Mouse (Mus musculus) heart, postnatal 0 days (tissue): ENCODE data around the gene Dtd2. TPM values are rescaled to one million over a fixed set of nuclear protein-coding genes. Genes with fewer than 3 reads are reported as not detected.

Experiments
- ATAC-seq: fragments of 200-750 bp; cut with Nextera tagmentation; 2 replicates; pipeline ENCODE4 v1.8.0; 2017; ENCODE audit warnings: low read depth, moderate number of reproducible peaks, moderate library complexity; ENCODE audit not compliant: insufficient read depth
- DNase-seq: peaks from one replicate; pipeline ENCODE4 v3.0.0-alpha.2; 2016; ENCODE audit warnings: low spot score
- H3K27ac ChIP-seq: fragments of 300-500 bp; sonication (generic); 2 replicates; pipeline ENCODE4 v1.5.1; 2014; ENCODE audit warnings: low read depth, mild to moderate bottlenecking
- H3K27me3 ChIP-seq: fragments of 300-500 bp; sonication (generic); 2 replicates; pipeline ENCODE4 v1.6.1; 2014; ENCODE audit warnings: low read length, mixed read lengths; ENCODE audit not compliant: control insufficient read depth, insufficient read depth
- H3K36me3 ChIP-seq: fragments of 300-500 bp; sonication (generic); replicated peaks from 2 replicates; pipeline ENCODE4 v1.6.1; 2014; ENCODE audit warnings: low read length, mixed read lengths; ENCODE audit not compliant: control insufficient read depth, insufficient read depth
- H3K4me1 ChIP-seq: fragments of 300-500 bp; sonication (generic); 2 replicates; pipeline ENCODE4 v1.6.1; 2014; ENCODE audit warnings: antibody characterized with exemption; ENCODE audit not compliant: control insufficient read depth, insufficient read depth
- H3K4me2 ChIP-seq: fragments of 300-500 bp; sonication (generic); 2 replicates; pipeline ENCODE4 v1.6.1; 2014; ENCODE audit warnings: low read depth, mild to moderate bottlenecking, low read length, moderate library complexity
- H3K4me3 ChIP-seq: fragments of 300-500 bp; sonication (generic); 2 replicates; pipeline ENCODE4 v1.5.1; 2014; ENCODE audit warnings: low read depth, low read length
- H3K9ac ChIP-seq: fragments of 300-500 bp; sonication (generic); replicated peaks from 2 replicates; pipeline ENCODE4 v1.6.1; 2014; ENCODE audit warnings: low read depth, low read length, mixed read lengths
- H3K9me3 ChIP-seq: fragments of 300-500 bp; sonication (generic); replicated peaks from 2 replicates; pipeline ENCODE4 v1.6.1; 2016; ENCODE audit warnings: low read length; ENCODE audit not compliant: control insufficient read depth
- CTCF ChIP-seq: IDR thresholded peaks from 2 replicates; pipeline ENCODE4 v1.5.1; 2016; ENCODE audit warnings: antibody characterized with exemption, control low read depth, low read depth
- EP300 ChIP-seq: IDR thresholded peaks from 2 replicates; pipeline ENCODE4 v1.6.1; 2016; ENCODE audit warnings: antibody characterized with exemption, low read depth
- WGBS: fragments of 180-500 bp; shearing (Covaris S2); extraction: QIAGEN DNeasy Blood & Tissue Kit; methylation state at CpG from one replicate; pipeline ENCODE4 v1.1.7; 2014; 5-methylcytosine and 5-hydroxymethylcytosine counted together
- polyA plus RNA-seq: library from polyadenylated mRNA; unstranded; fragments of >200 nt; fragmentation: Nextera tagmentation; extraction: Ambion mirVana; gene quantifications from 2 replicates; pipeline ENCODE4 v1.2.1, GENCODE M21; 2015
- total RNA-seq: library from RNA; depleted of rRNA; stranded (reverse); fragments of >200 nt; gene quantifications from 2 replicates; pipeline ENCODE4 v1.2.3, GENCODE M21; 2014; ENCODE audit warnings: low replicate concordance

The Dtd2 gene
- total and polyA plus RNA-seq, 2 experiments from 2014 or later, result 20.3 to 24.7 TPM

- Histone ChIP-seq H3K4me3 (no peak overlapping the region), H3K9me3 (no peaks in the 10 kb centered on the region), H3K36me3 (no peaks in the 10 kb centered on the region), H3K4me1 (peaks cover 8% of the 10 kb centered on the region; the same call in 1 of the 2 replicates), H3K27me3 (no peaks in the 10 kb centered on the region), H3K27ac (no peak overlapping the region), H3K9ac (no peak overlapping the region), H3K4me2 (no peak overlapping the region)
- ATAC-seq (no peak), DNase-seq (no peak)
- 82% methylated on average over 1 of the region's 1 CpGs for WGBS
- TF ChIP-seq CTCF (no peak), EP300 (no peak)
Observed at GRCm38 (mm10) chr12:51983625-51984024, 22.7 kb downstream of the Dtd2 start.

GRCm38 (mm10) chr12:51976531-51976930 is 29.8 kb downstream of the Dtd2 start:
- H3K27me3 ChIP-seq, result no peaks in the 10 kb centered on the region
- no peak overlapping the region for H3K4me2 ChIP-seq
- no peaks in the 10 kb centered on the region for H3K9me3 ChIP-seq
- no peak overlapping the region for H3K9ac ChIP-seq
- WGBS, result 58% methylated on average over 9 of the region's 9 CpGs
- DNase-seq (no peak), ATAC-seq (no peak)
- H3K4me3 ChIP-seq, result no peak overlapping the region
- no peak overlapping the region for H3K27ac ChIP-seq
- TF ChIP-seq EP300 (no peak), CTCF (no peak)
- no peaks in the 10 kb centered on the region for H3K36me3 ChIP-seq
- no peaks in the 10 kb centered on the region for H3K4me1 ChIP-seq

GRCm38 (mm10) chr12:51974381-51974780 is 31.9 kb downstream of the Dtd2 start:
- Histone ChIP-seq H3K4me2 (no peak overlapping the region), H3K36me3 (no peaks in the 10 kb centered on the region), H3K9me3 (no peaks in the 10 kb centered on the region), H3K9ac (no peak overlapping the region), H3K27me3 (no peaks in the 10 kb centered on the region), H3K4me3 (no peak overlapping the region), H3K4me1 (0 out of 2 replicates have a peak, but pooled peaks cover 9% of the 10 kb centered on the region), H3K27ac (no peak overlapping the region)
- DNase-seq, result no peak
- no peak for TF ChIP-seq EP300
- TF ChIP-seq CTCF, result no peak
- no peak for ATAC-seq
- 94% methylated on average over 1 of the region's 1 CpGs for WGBS

- Histone ChIP-seq H3K4me1 (0 out of 2 replicates have a peak, but pooled peaks cover 11% of the 10 kb centered on the region), H3K9me3 (no peaks in the 10 kb centered on the region), H3K27ac (no peak overlapping the region), H3K4me2 (no peak overlapping the region), H3K9ac (no peak overlapping the region), H3K4me3 (no peak overlapping the region), H3K36me3 (no peaks in the 10 kb centered on the region), H3K27me3 (no peaks in the 10 kb centered on the region)
- DNase-seq (no peak), ATAC-seq (no peak)
- TF ChIP-seq EP300 (no peak), CTCF (no peak)
- WGBS, result 96% methylated on average over 5 of the region's 5 CpGs
Observed at GRCm38 (mm10) chr12:51972269-51973065, 33.8 kb downstream of the Dtd2 start.

DNA sequence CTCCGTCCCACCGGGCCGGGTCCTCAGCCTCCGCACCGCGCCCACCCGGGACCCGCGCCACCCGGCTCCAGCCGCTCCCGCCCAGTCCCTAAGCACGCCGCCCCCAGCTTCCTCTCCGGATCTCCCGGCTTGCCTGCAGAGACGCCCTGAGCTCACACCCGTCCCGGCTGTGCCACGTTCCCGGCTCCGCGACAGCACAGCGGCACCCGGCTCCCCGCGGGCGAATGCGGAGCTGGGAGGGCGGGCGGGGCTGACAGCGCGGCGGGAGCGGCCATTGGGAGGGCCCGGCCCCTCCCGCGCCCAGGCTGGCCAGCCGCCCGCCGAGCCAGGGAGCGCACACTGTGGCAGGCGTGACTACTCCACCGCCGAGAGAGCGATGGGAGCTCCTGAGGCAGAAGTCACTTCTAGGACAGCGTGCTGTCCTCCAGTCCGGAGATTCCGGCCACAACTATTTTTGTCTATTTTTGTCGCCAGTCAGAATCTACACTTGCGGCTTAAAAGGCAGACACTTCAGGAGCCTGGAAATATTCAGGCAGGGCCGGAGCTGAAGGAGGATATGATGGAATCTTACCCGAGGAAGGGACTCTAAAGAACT is 35.1 kb downstream of the Dtd2 start, which contains the start of gene Heatr5a:
Heatr5a (minus strand) TSS at position 252 of the 595 bp plus-strand sequence.
- Histone ChIP-seq H3K4me3 (peak within 1 kb of the TSS; percentile 99), H3K27ac (peak within 1 kb of the TSS; percentile 92), H3K9ac (peak within 1 kb of the TSS; percentile 95), H3K36me3 (no peaks in the 10 kb centered on the region), H3K4me2 (peak within 1 kb of the TSS; percentile 81), H3K4me1 (0 out of 2 replicates have a peak, but pooled peaks cover 11% of the 10 kb centered on the region), H3K27me3 (no peaks in the 10 kb centered on the region), H3K9me3 (no peaks in the 10 kb centered on the region)
- 2% methylated on average over 53 of the region's 53 CpGs for WGBS
- TF ChIP-seq EP300 (no peak; the same call in 1 of the 2 replicates), CTCF (no peak)
- ATAC-seq (peak; percentile 97), DNase-seq (peak; percentile 88)
